In the genomic region with DNA sequence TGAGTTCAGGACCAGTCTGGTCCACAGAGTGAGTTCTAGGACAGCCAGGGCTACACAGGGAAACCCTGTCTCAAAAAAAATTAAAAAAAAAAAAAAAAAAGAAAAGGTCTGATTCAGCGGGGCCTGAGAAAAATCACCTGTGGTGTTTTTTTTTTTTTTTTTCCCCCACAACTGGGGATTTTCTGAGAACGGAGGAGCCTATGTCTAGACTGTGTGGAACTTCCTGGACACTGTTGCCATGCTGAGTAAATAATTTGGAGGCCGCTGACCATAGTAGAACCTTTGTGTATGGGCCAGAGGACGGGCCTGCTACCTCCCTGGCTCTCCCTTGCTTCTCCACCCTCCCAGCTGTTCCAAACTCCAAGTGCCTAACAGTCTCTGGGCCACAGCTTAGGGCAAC, we compare ENCODE assay signal across 21 mouse cellular contexts. TPM values are rescaled to one million over a fixed set of nuclear protein-coding genes. Genes with fewer than 3 reads are reported as not detected.
DNase-seq lines count a peak whose midpoint lies in the region; ATAC-seq lines count a peak whose summit lies in the region.
"Had no signal": no experiment of that assay in that cellular context is flagged by ENCODE, and none has a peak within 500 bp of the region (broad histone marks: within the 10 kb centered on the region; RNA-seq: fewer than 3 reads in every experiment).

No protein-coding gene starts in this region.

- no peaks in the 10 kb centered on the region for H3K9me3 ChIP-seq in heart, embryonic 13.5 days
- H3K9me3 ChIP-seq in lung, embryonic 16.5 days (ENCODE audit: control insufficient read depth, low read length): no peaks in the 10 kb centered on the region
- H3K9me3 ChIP-seq in limb, embryonic 10.5 days (replicated peaks): no peaks in the 10 kb centered on the region
- H3K9me3 ChIP-seq: forebrain, embryonic 12.5 days; limb, embryonic 12.5 days; liver, embryonic 12.5 days; lung, embryonic 15.5 days; midbrain, embryonic 13.5 days; neural tube, embryonic 12.5 days had no signal

- 0 out of 2 replicates have a peak overlapping the region, but pooled peaks have one; percentile 70 for H3K9ac ChIP-seq in heart, embryonic 13.5 days
- H3K9ac ChIP-seq in lung, embryonic 16.5 days (ENCODE audit: low read length): no peak overlapping the region
- H3K9ac ChIP-seq: forebrain, embryonic 12.5 days; limb, embryonic 12.5 days; liver, embryonic 12.5 days; lung, embryonic 15.5 days; midbrain, embryonic 13.5 days; neural tube, embryonic 12.5 days had no signal

- peaks cover 47% of the 10 kb centered on the region for H3K36me3 ChIP-seq in heart, embryonic 13.5 days
- no peaks in the 10 kb centered on the region for H3K36me3 ChIP-seq in lung, embryonic 16.5 days (ENCODE audit: control insufficient read depth, insufficient read depth, low read length)
- no peaks in the 10 kb centered on the region for H3K36me3 ChIP-seq in limb, embryonic 10.5 days
- H3K36me3 ChIP-seq: forebrain, embryonic 12.5 days; limb, embryonic 12.5 days; liver, embryonic 12.5 days; lung, embryonic 15.5 days; midbrain, embryonic 13.5 days; neural tube, embryonic 12.5 days had no signal

- no peaks in the 10 kb centered on the region for H3K27me3 ChIP-seq in heart, embryonic 13.5 days (replicated peaks)
- no peaks in the 10 kb centered on the region for H3K27me3 ChIP-seq in lung, embryonic 16.5 days (ENCODE audit: control insufficient read depth, insufficient read depth, low read depth, low read length)
- 0 out of 2 replicates have a peak, but pooled peaks cover 5% of the 10 kb centered on the region for H3K27me3 ChIP-seq in limb, embryonic 10.5 days (ENCODE audit: low read depth, poor library complexity, severe bottlenecking)
- H3K27me3 ChIP-seq: forebrain, embryonic 12.5 days; limb, embryonic 12.5 days; liver, embryonic 12.5 days; lung, embryonic 15.5 days; midbrain, embryonic 13.5 days; neural tube, embryonic 12.5 days had no signal

- WGBS in heart, embryonic 13.5 days: 51% methylated on average over 4 of the region's 4 CpGs
- 53% methylated on average over 4 of the region's 4 CpGs for WGBS in lung, embryonic 16.5 days
- WGBS in limb, embryonic 10.5 days: 85% methylated on average over 4 of the region's 4 CpGs

- H3K27ac ChIP-seq in heart, embryonic 13.5 days (replicated peaks): peak overlapping the region; percentile 94
- no peak overlapping the region for H3K27ac ChIP-seq in lung, embryonic 16.5 days (ENCODE audit: low read length)
- 0 out of 2 replicates have a peak overlapping the region, but pooled peaks have one; percentile 46 for H3K27ac ChIP-seq in limb, embryonic 10.5 days
- H3K27ac ChIP-seq: forebrain, embryonic 12.5 days; hindbrain, postnatal 0 days; limb, embryonic 12.5 days; liver, embryonic 12.5 days; lung, embryonic 15.5 days; midbrain, embryonic 13.5 days; neural tube, embryonic 12.5 days had no signal

- no peak for DNase-seq in heart, postnatal 4 days
- DNase-seq in lung, postnatal 10 days: no peak
- no peak for DNase-seq in limb, embryonic 10.5 days (ENCODE audit: low spot score)
- DNase-seq in cerebellum, postnatal 36 days: no peak
- DNase-seq: cerebellum, adult 2 months; gastrocnemius, postnatal 10 days; kidney, adult 8-10 months; kidney, postnatal 36 days; layer of hippocampus, adult 9-11 months; right cerebral cortex, postnatal 4 days; thymus, postnatal 25 days had no signal

- ATAC-seq in heart, embryonic 13.5 days (ENCODE audit: extremely low read depth, insufficient number of reproducible peaks, low FRiP score, low TSS enrichment): no peak
- peak; percentile 39; the same call in 1 of the 2 replicates for ATAC-seq in lung, embryonic 16.5 days (ENCODE audit: low read depth)
- peak; percentile 62 for ATAC-seq in activated CD4-positive, CD25-positive, alpha-beta regulatory T cell, adult 4 months
- ATAC-seq: hindbrain, postnatal 0 days; liver, embryonic 12.5 days; midbrain, embryonic 13.5 days had no signal

- H3K4me1 ChIP-seq in heart, embryonic 13.5 days: peaks cover 90% of the 10 kb centered on the region
- H3K4me1 ChIP-seq in lung, embryonic 16.5 days (replicated peaks; ENCODE audit: control insufficient read depth, insufficient read depth, low read length): no peaks in the 10 kb centered on the region; the same call in 1 of the 2 replicates
- peaks cover 20% of the 10 kb centered on the region for H3K4me1 ChIP-seq in limb, embryonic 10.5 days
- H3K4me1 ChIP-seq: forebrain, embryonic 12.5 days; liver, embryonic 12.5 days; midbrain, embryonic 13.5 days had no signal

- no peak overlapping the region for H3K4me3 ChIP-seq in heart, embryonic 13.5 days
- no peak overlapping the region for H3K4me3 ChIP-seq in lung, embryonic 16.5 days (ENCODE audit: low read length)
- no peak overlapping the region for H3K4me3 ChIP-seq in limb, embryonic 10.5 days
- H3K4me3 ChIP-seq: forebrain, embryonic 12.5 days; limb, embryonic 12.5 days; liver, embryonic 12.5 days; lung, embryonic 15.5 days; midbrain, embryonic 13.5 days; neural tube, embryonic 12.5 days had no signal

- H3K4me2 ChIP-seq in heart, embryonic 13.5 days: no peak overlapping the region
- H3K4me2 ChIP-seq in lung, embryonic 16.5 days (ENCODE audit: low read depth, low read length): no peak overlapping the region
- H3K4me2 ChIP-seq: forebrain, embryonic 12.5 days; limb, embryonic 12.5 days; liver, embryonic 12.5 days; lung, embryonic 15.5 days; midbrain, embryonic 13.5 days; neural tube, embryonic 12.5 days had no signal

RNA-seq across cellular contexts. Expression of a gene that starts 34.6 kb away (rescaled TPM):
- 106 and 116 TPM in 2 replicates for polyA plus RNA-seq in heart, embryonic 13.5 days (2015; fragmentation: Nextera tagmentation; extraction: Ambion mirVana)
- total RNA-seq in heart, postnatal 4 days (2021): 10 to 100 TPM; 65.0 to 65.2 TPM
- 176 and 183 TPM in 2 replicates for polyA plus RNA-seq in lung, embryonic 16.5 days (2015; fragmentation: Nextera tagmentation; extraction: Ambion mirVana)
- polyA plus RNA-seq in activated CD4-positive, CD25-positive, alpha-beta regulatory T cell, adult 4 months (2017; shearing (Covaris generic)): 1 to 10 TPM in 1 of 2 experiments, not detected in 1; 1.4 TPM
- polyA plus RNA-seq in limb, embryonic 10.5 days (2016; fragmentation: Nextera tagmentation; extraction: Ambion mirVana): 141 and 148 TPM in 2 replicates

RNA-seq across cellular contexts. Expression of a gene that starts 40.7 kb away (rescaled TPM):
- 83.9 and 95.4 TPM in 2 replicates for polyA plus RNA-seq in heart, embryonic 13.5 days (2015; fragmentation: Nextera tagmentation; extraction: Ambion mirVana)
- 100 to 1,000 TPM; 107 to 115 TPM for total RNA-seq in heart, postnatal 4 days (2021)
- polyA plus RNA-seq in lung, embryonic 16.5 days (2015; fragmentation: Nextera tagmentation; extraction: Ambion mirVana): 47.8 and 51.5 TPM in 2 replicates
- 100 to 1,000 TPM; 110 to 112 TPM for polyA plus RNA-seq in activated CD4-positive, CD25-positive, alpha-beta regulatory T cell, adult 4 months (2017; shearing (Covaris generic))
- polyA plus RNA-seq in limb, embryonic 10.5 days (2016; fragmentation: Nextera tagmentation; extraction: Ambion mirVana): 10.1 and 10.8 TPM in 2 replicates

Comparison
In these comparisons a context has a peak if more than half of its experiments do, and no peak if none do; other contexts are left out.
1. RNA of a gene that starts 34.6 kb away (polyA plus RNA-seq): 176 to 183 TPM in lung, embryonic 16.5 days, 141 to 148 TPM in limb, embryonic 10.5 days and 106 to 116 TPM in heart, embryonic 13.5 days; 1.4 TPM in activated CD4-positive, CD25-positive, alpha-beta regulatory T cell, adult 4 months; every median in the first group is over 10 times any median in the second.